Mouse (Mus musculus): ENCODE results near the gene Myg1. TPM values are rescaled to one million over a fixed set of nuclear protein-coding genes. Genes with fewer than 3 reads are reported as not detected.

Myg1 gene
- polyA plus RNA-seq, 1 experiment: 43.6 TPM

- peaks cover 4% of the 10 kb centered on the region; the same call in 1 of the 2 replicates for H3K4me1 ChIP-seq (ENCODE audit: control insufficient read depth, insufficient read depth, low read length)
- WGBS: 6% methylated on average over 11 of the region's 11 CpGs
- peak overlapping the region; percentile 84 for H3K4me3 ChIP-seq (replicated peaks; ENCODE audit: control insufficient read depth, low read depth, low read length)
- TF ChIP-seq POLR2A (IDR thresholded peaks at IDR 0.05; ENCODE audit: borderline replicate concordance, control insufficient read depth, low read depth, low read length) (no peak), CTCF (IDR thresholded peaks at IDR 0.05; ENCODE audit: control insufficient read depth, insufficient read depth, low read length) (no peak)
- H3K27ac ChIP-seq (ENCODE audit: control insufficient read depth, insufficient read depth, low read depth, low read length, poor library complexity): no peak overlapping the region
These were observed 19.4 kb downstream of the Myg1 start for GRCm38 (mm10) chr15:102350942-102351291.

DNA sequence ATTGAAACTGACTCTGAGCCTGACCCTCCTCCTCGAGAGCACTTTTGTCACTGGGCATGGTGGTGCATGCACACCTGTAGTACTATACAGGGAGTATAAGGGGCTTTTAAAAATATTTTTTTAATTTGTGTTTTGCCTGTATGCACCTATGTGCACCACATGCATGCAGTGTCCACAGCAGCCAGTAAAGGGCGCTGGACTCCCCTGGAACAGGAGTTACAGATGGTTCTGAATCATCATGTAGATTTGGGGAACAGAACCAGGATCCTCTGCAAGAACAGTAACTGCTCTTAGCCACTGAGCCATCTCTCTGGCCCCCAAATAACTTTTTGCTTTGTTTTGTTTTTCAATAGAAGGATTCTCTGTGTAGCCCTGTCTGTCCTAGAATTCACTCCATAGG, 20.7 kb downstream of the Myg1 start:
- H3K4me3 ChIP-seq (replicated peaks; ENCODE audit: control insufficient read depth, low read depth, low read length): no peak overlapping the region
- TF ChIP-seq POLR2A (IDR thresholded peaks at IDR 0.05; ENCODE audit: borderline replicate concordance, control insufficient read depth, low read depth, low read length) (no peak), CTCF (IDR thresholded peaks at IDR 0.05; ENCODE audit: control insufficient read depth, insufficient read depth, low read length) (no peak)
- WGBS: 50% methylated on average over 2 of the region's 2 CpGs
- no peak overlapping the region for H3K27ac ChIP-seq (ENCODE audit: control insufficient read depth, insufficient read depth, low read depth, low read length, poor library complexity)
- peaks cover 4% of the 10 kb centered on the region; the same call in 1 of the 2 replicates for H3K4me1 ChIP-seq (ENCODE audit: control insufficient read depth, insufficient read depth, low read length)

- no peak for TF ChIP-seq CTCF (IDR thresholded peaks at IDR 0.05; ENCODE audit: control insufficient read depth, insufficient read depth, low read length)
- TF ChIP-seq POLR2A (IDR thresholded peaks at IDR 0.05; ENCODE audit: borderline replicate concordance, control insufficient read depth, low read depth, low read length): no peak
- Histone ChIP-seq H3K27ac (ENCODE audit: control insufficient read depth, insufficient read depth, low read depth, low read length, poor library complexity) (no peak overlapping the region), H3K4me3 (replicated peaks; ENCODE audit: control insufficient read depth, low read depth, low read length) (no peak overlapping the region), H3K4me1 (ENCODE audit: control insufficient read depth, insufficient read depth, low read length) (peaks cover 4% of the 10 kb centered on the region; the same call in 1 of the 2 replicates)
- 70% methylated on average over 2 of the region's 2 CpGs for WGBS
These were observed 22.5 kb downstream of the Myg1 start for GRCm38 (mm10) chr15:102353986-102354385.

DNA sequence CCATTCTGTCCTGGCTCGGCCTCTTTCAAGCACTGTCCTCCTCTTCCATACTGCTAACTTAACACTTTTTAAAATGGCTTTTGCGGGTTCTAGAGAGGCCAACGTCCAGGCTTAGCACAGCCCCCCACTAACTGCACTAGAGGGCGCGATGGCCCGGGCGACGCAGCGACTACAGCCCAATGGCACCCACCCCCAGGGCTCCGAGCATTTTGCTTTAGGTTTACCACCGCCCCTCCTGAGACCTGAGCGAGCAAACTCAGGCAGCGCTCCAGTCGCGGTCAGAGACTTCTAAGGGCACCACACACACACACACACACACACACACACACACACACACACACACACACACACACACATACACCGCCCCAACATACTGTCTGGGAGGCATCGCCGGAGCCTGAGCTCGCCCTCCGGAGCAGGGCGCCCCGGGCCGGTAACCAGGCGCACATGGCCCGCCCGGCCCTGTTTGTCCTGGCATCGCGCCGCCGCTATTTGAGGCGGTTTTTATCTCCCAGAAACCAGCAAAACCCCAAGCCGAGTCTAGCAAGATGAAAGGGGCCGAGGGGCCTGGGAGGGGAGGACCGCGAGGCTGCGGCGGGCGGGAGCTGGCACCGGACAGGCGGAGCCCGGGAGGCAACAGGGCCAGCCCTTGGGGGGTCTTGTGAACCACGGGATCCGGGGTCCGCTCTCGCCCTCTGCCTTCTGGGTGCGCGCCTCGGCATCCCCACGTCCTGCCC, 23.8 kb downstream of the Myg1 start:
- WGBS: under 1% methylated on average over 49 of the region's 49 CpGs
- Histone ChIP-seq H3K4me3 (replicated peaks; ENCODE audit: control insufficient read depth, low read depth, low read length) (no peak overlapping the region), H3K4me1 (ENCODE audit: control insufficient read depth, insufficient read depth, low read length) (peaks cover 2% of the 10 kb centered on the region; the same call in 1 of the 2 replicates), H3K27ac (ENCODE audit: control insufficient read depth, insufficient read depth, low read depth, low read length, poor library complexity) (peak overlapping the region; percentile 49)
- TF ChIP-seq CTCF (IDR thresholded peaks at IDR 0.05; ENCODE audit: control insufficient read depth, insufficient read depth, low read length): no peak

DNA sequence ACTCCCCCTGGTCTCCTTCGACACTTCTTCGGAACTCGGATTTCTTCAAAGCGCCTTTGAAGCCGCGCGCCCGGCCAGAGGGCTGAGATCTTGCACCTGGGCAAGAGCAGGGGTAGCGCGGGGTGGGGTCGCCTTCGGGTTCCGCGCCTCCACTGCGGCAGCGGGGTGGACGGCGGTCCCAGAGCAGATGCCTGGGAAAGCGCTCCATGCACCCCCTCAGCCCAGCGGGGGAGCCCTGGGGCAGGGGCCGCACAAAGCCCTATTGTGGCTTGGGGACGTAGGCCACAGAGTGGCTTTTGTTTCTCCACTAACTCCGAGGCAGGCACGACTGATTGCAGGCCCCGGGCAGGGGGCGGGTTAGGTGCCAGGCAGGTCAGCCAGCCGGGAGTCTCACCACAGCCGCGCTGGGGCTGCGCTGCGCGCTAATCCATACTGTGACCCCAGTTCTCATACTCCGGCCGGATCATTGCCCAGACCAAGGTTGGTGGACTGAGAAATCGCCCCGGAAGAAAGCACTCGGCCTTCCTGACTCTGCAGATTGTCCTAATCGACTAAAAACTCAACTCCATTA, 24.4 kb downstream of the Myg1 start:
- WGBS: 8% methylated on average over 38 of the region's 38 CpGs
- peak overlapping the region; percentile 49 for H3K27ac ChIP-seq (ENCODE audit: control insufficient read depth, insufficient read depth, low read depth, low read length, poor library complexity)

DNA sequence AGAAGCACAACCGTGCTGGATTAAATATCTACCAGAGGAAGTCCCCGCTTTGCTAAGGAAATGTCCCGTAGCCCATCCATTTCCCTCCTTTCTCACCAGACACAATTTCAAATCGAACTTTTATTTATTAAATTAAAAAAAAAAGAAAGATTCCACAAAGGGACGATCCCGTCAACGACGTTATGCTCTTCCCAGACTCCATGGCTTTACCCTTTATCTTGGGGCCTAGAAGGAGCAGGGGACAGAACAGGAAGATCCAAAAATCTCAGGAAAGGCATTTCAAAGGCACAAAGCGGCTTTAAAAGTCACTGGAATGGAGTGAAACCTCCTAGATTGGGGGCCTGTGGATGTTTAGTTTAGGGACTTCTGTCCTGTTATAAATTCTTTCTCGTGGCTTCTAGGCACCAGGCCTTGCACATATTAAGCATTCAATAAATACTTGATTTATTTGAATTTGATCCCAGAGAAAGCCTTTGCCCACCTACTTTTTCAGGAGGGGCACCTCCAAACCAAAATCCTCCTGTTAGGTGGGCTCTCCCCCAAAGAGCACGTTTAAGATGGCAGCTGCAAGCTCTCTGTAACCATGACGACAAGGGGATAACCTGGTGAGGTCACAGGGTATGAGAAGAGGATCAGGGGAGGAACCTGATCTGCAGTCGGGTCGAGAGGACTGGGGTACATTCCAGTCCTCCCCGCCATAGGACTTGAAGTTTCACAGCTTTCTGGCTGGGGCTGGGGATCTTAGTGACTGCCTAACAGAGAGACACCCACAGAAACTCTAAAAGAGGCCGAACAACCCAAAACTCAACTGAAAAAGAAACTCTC, 25.2 kb downstream of the Myg1 start:
- 58% methylated on average over 16 of the region's 16 CpGs for WGBS

More for the DNA sequence above, 24.4 kb downstream of the Myg1 start:
- no peak for TF ChIP-seq POLR2A (IDR thresholded peaks at IDR 0.05; ENCODE audit: borderline replicate concordance, control insufficient read depth, low read depth, low read length)
- TF ChIP-seq CTCF (IDR thresholded peaks at IDR 0.05; ENCODE audit: control insufficient read depth, insufficient read depth, low read length): no peak
- Histone ChIP-seq H3K4me3 (replicated peaks; ENCODE audit: control insufficient read depth, low read depth, low read length) (no peak overlapping the region), H3K4me1 (ENCODE audit: control insufficient read depth, insufficient read depth, low read length) (peaks cover 2% of the 10 kb centered on the region; the same call in 1 of the 2 replicates)

GRCm38 (mm10) chr15:102358126-102358525, 26.6 kb downstream of the Myg1 start:
- whole genome bisulfite sequencing: 2% methylated on average over 25 of the region's 25 CpGs
- Histone ChIP-seq H3K4me3 (replicated peaks; ENCODE audit: control insufficient read depth, low read depth, low read length) (no peak overlapping the region), H3K27ac (ENCODE audit: control insufficient read depth, insufficient read depth, low read depth, low read length, poor library complexity) (no peak overlapping the region), H3K4me1 (ENCODE audit: control insufficient read depth, insufficient read depth, low read length) (no peaks in the 10 kb centered on the region)
- TF ChIP-seq CTCF (IDR thresholded peaks at IDR 0.05; ENCODE audit: control insufficient read depth, insufficient read depth, low read length): no peak
- no peak for TF ChIP-seq POLR2A (IDR thresholded peaks at IDR 0.05; ENCODE audit: borderline replicate concordance, control insufficient read depth, low read depth, low read length)

More for the DNA sequence above, 25.2 kb downstream of the Myg1 start:
- no peak for TF ChIP-seq POLR2A (IDR thresholded peaks at IDR 0.05; ENCODE audit: borderline replicate concordance, control insufficient read depth, low read depth, low read length)
- no peak for TF ChIP-seq CTCF (IDR thresholded peaks at IDR 0.05; ENCODE audit: control insufficient read depth, insufficient read depth, low read length)
- Histone ChIP-seq H3K27ac (ENCODE audit: control insufficient read depth, insufficient read depth, low read depth, low read length, poor library complexity) (no peak overlapping the region), H3K4me3 (replicated peaks; ENCODE audit: control insufficient read depth, low read depth, low read length) (no peak overlapping the region), H3K4me1 (ENCODE audit: control insufficient read depth, insufficient read depth, low read length) (no peaks in the 10 kb centered on the region)

DNA sequence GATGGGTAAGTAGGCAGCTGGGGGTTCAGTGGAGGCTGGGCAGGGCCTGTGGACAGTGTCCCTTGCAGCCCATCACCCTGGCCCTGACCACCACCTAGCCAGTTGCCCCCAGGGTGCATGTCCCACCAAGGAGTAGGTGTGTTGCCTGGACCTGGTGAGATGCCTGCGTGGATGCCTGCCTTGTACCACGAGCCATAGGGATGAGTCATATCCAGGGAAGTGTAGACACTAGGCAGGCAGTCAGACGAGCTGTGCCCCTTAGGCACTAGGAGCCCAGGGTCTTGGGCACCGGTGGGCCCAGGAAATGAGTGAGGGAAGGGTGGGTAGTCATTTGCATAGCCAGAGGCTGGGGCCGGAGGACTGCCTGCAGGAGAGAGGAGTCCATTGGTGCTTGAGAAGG, 27.3 kb downstream of the Myg1 start:
- Histone ChIP-seq H3K4me1 (ENCODE audit: control insufficient read depth, insufficient read depth, low read length) (no peaks in the 10 kb centered on the region), H3K27ac (ENCODE audit: control insufficient read depth, insufficient read depth, low read depth, low read length, poor library complexity) (no peak overlapping the region), H3K4me3 (replicated peaks; ENCODE audit: control insufficient read depth, low read depth, low read length) (no peak overlapping the region)
- 48% methylated on average over 5 of the region's 5 CpGs for WGBS
- TF ChIP-seq CTCF (IDR thresholded peaks at IDR 0.05; ENCODE audit: control insufficient read depth, insufficient read depth, low read length) (no peak), POLR2A (IDR thresholded peaks at IDR 0.05; ENCODE audit: borderline replicate concordance, control insufficient read depth, low read depth, low read length) (no peak)
